Mouse (Mus musculus): ENCODE measurements around the gene Rer1. TPM values are rescaled to one million over a fixed set of nuclear protein-coding genes. Genes with fewer than 3 reads are reported as not detected.

Gene Rer1
- 107 and 115 TPM in 2 replicates for total RNA-seq (2021)
- long read RNA-seq, transcript Rer1-203 (8 exons, 1,803 nt), result minor isoform, 32 of 269 reads
- long read RNA-seq, transcript Rer1-201 (7 exons, 1,596 nt), result major isoform, 174 of 269 reads
- long read RNA-seq, partial matches to known transcripts, result 26 of 269 reads
- long read RNA-seq, other reads (novel, unspliced or antisense), result 37 of 269 reads

- peak; percentile 99 for DNase-seq
Measured at GRCm38 (mm10) chr4:155086108-155087024, at the start of gene Rer1, which contains the start of gene Morn1. Gene Rer1 (minus strand): TSS chr4:155086382. Gene Morn1 (plus strand): TSS chr4:155086577.

DNA sequence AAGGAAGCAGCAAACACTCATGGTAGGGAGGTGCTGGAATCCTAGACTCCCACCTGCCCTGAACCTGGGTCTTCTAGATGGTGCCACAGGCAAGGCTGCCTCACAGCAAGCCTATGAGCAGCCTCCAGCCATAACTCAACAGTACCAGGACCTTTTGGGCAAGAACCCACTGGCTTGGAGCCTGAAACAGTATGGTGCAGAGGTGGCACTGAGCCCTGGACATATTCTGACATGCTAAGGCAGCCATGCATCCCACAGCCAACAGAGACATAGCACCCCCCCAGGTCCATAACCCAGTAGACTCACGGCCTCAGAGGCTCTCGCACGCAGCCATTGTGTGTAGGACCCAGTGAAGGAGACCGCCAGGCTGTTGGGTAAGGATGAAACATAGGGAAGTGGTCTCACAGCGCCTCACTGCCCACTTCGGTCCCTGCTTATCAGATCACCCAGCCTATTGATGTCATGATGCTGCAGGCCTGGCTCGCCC, 48.5 kb upstream of the Rer1 start:
- DNase-seq, result no peak

DNA sequence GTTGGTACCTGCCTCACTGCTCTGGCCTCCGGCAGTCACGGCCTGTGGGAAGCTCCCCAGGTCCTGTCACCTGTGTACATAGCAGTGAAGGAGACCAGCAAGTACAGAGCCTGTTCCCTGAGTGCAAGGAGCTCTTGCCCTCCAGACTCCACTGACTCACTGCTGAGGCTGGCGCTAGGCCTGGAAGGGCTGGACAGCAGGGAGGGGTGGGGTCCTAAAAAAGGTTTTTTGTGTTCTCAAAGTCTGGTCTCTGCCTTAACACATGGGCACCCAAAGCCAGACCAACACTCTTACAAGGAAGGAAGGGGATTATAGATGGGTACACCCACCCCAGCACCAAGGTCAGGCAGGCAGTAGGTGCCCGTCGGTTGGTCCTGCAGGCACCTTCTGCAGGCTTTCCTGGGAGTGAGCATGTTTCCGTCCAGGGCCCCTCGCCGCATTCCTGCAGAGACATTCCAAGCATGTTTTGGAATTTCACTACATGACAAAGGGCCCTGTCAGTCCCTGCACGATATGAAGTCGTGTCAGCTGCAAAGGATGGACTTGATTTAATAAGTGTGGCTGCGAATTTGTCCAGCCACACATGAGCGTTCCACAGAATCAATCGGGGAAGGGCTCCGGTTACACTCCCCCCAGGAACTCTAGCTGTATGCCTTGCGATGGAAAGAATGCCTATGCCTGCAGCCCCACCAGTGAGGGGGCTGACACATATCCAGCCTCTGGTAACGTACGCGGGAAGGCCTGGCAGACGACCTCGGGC, 47.7 kb upstream of the Rer1 start:
- peak; percentile 48 for DNase-seq

GRCm38 (mm10) chr4:155133188-155133587, 47.0 kb upstream of the Rer1 start:
- DNase-seq, result no peak

DNA sequence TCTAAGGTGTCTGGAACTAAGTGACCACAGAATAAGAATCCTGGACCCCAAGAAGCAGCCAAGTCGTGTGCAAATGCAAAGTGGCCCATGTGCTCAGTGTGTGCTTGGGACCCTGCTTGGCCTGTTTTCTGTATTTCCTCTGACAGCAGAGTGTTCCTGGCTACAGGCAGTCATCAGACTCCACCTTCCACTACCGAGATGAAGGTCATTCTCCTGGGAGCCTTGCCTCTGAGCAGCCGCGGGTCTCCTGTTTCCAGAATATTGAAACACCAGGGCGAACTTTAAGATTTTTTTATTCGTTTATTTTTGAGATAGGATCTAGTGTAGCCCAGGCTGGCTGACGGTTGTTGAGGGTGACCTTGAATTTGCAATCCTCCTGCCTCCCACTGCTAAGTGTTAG, 44.4 kb upstream of the Rer1 start:
- no peak for DNase-seq

GRCm38 (mm10) chr4:155129996-155130395, 43.8 kb upstream of the Rer1 start:
- DNase-seq, result peak; percentile 91

DNA sequence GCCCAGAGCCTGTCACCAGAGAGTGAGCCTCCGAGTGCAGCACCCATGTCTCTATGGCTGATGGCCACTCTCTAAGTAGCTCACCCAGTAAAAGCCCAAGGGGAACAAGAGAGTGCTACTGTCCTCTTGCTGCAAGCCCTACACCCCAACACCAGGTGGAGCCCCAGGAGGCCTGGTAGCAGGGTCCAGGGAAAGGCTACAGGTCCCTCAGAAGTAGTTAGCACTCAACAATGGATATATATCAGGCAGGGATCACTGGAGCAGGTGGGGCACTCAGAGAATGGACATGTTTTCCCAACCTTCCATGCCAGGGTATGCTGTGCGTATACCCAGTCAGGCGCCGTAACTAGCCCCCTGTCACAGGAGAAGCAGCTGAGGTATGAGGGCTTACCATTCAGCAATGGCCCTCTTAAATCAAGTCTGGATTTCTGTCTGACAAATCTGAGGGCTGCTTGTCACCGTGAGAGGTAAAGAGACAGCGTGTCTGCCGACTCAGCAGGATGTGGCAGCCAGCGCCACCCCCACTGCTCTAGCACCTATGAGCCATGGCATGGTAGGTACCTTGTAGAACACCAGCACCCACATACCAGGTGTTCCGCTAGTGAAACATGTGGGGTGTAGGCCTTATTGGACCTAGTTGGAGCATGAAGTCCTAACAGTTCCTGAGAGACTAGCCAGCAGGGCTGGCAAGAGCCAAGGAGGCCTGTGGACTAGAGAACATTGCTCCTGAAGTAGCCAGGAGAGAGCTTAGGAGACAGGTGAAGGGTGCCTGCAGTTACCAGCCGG, 43.1 kb upstream of the Rer1 start:
- DNase-seq, result peak; percentile 46

DNA sequence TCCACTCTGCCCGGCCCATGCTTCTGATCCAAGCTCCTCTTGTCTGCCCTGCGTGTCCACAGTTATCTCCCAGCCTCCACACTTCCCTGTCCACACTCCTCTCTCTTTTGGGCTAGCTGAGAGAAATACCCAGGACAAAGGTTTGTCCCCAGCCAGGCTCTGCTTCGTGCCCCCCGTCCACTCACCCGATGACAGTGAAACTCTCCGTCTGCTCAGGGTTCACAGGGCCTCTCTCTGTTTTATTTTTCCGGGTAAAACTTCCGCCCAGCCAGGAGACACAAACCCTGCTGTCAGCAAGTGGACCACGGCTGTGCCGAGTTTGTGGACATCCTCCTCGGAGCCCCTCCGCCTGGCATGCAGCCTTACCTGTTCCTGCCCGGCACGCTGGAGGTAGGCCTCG, 42.2 kb upstream of the Rer1 start:
- no peak for DNase-seq

DNA sequence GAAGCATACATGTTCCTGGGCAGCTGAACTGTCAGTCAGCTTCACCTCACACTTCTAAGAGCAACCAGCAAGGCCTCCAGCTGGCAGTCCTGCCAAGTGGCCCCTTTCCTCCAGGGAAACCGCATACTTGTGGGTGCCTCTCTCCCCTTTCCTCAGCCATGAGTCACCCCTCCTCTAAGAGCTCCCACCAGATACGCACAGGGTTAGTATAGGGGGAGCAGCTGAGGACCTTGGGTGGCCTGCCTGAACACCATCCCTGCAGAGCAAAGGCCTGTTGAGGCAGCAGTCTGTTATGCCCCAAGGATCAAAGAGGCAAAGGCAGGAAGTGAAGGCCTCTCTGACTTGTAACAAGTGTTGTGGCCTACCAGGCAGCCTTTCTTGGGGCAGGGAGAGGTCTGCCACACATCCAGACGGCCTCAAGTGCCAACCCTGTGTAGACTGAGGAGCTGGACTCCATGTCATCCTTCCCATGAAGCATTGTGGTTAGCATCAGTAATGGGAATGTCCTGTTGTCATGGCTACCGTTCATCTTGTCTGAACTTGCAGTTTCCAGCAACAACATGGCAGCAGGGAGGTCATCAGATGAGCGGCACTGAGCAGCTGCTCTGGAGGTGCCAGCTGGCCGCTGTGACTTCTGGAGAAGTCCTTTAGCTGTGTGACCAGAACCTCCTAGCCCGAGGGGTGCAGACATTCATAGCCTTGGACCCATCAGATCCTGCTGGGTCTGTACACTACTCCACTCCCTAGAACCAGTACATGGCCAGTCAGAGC, 40.6 kb upstream of the Rer1 start:
- no peak for DNase-seq

- no peak for DNase-seq
Measured at GRCm38 (mm10) chr4:155126194-155126593, 40.0 kb upstream of the Rer1 start.

DNA sequence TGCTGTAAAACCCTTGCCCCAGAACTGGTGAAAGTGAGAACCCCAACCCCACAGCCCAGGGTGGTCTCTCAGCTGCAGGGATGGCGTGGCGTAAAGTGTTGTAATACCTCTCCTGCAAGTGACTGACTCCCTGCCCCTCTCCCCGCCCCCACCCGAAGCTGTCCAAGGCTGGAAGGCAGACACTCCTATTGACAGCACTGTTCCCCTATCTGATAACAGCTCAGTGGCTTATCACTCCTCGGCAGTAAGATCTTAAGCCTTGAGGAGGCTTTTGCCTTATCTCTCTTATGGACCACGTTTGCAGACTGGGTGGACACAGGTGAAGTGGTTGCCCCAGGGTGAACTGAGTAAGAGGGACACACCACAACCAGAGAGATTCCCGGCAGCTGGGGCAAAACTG, 39.1 kb upstream of the Rer1 start:
- DNase-seq, result no peak

GRCm38 (mm10) chr4:155123868-155124534, 37.8 kb upstream of the Rer1 start:
- no peak for DNase-seq

GRCm38 (mm10) chr4:155122444-155123040, 36.4 kb upstream of the Rer1 start:
- peak; percentile 67 for DNase-seq

DNA sequence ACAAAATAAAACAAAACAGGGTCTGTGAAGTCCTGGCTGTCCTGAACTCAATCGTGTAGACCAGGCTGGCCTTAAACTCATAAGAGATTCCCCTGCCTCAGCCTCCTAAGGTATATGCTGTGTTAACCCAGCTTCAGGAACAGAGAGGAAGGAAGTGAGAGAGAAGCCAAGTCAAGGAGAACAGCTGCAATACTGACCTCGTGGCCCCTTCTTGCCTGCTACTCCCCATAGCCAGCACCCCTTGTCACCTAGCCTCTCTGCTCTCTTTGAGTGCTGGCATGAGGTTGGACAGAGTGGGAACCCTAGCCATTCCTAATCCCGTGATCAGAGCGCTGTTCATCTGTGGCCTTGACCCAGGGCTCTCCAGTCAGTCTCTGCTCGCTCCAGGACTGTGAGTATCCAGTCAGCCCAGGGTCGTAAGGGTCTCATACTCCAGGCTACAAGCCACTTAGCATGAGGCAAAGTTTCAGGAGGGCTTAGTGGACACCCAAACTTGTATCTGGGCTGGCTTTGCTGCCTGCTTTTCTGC, 35.8 kb upstream of the Rer1 start:
- DNase-seq, result peak; percentile 27

- no peak for DNase-seq
Measured at GRCm38 (mm10) chr4:155121222-155121621, 35.0 kb upstream of the Rer1 start.

DNA sequence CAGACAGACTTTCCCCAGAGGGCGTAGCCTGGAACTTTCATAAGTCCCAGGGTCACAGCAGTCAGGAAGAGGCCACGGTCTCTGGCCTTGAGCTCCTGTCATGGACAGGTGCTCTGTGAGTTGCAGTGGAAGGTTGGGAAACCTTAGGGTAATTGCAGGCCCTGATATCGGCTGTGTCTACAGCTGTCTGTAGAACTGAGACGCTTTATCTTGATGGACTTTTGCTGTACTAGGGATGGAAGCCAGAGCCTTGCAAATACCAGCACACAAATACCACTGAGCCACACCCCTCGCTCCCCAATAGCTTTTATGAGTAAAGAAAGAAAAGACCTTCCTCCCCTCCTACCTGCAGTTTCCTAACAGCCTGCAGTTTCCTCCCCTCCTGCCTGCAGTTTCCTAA, 34.4 kb upstream of the Rer1 start:
- no peak for DNase-seq

DNA sequence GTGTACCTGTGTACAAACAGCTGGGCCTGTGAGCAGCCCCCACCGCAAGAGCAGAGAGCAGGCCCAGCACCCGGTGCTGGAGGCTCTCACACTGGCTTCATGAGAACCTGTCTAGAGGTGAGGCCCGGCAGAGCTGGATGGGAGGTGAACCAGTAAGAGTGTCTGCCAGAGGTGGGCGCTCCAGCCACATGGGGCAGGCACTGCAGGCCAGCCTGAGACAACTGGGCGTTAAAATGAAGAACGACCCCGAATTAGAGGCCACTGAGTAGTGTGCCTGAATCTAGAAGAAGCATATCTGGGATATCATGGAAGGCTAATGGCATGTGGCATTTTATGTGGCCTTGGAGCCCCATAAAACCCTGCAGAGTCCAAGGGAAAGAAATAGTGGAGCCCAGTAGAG, 33.9 kb upstream of the Rer1 start:
- DNase-seq, result no peak

GRCm38 (mm10) chr4:155118278-155118677, 32.1 kb upstream of the Rer1 start:
- DNase-seq, result no peak

DNA sequence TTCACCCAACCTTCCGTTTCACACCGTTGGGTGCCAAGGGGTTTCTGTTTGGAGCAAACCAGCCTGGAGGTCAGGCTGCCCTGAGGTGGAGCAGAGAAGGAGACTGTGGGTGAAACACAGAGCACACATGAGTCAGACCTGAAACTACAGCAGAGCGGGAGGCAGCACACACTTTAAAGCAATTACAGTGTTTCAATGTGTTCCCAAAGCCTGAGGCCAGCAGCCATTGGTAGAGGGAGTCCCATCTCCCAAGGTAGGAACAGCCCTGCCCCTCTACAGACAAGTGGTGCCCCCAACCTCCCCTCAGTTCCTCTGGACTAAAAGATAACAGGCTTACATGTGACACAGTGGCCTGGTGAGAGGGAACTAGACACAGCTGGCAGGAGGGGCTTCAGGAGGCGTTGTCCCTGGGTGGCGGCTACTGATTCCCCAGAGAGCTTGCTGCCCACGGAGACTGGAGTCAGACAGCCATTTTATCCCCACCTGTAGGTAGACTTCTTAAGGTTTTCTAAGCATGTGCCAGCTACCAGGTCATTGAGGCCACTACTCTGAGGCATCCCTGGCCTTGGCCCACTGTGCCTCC, 31.3 kb upstream of the Rer1 start:
- DNase-seq, result no peak
